ENCODE assay signal across 8 mouse cellular contexts in the genomic region with DNA sequence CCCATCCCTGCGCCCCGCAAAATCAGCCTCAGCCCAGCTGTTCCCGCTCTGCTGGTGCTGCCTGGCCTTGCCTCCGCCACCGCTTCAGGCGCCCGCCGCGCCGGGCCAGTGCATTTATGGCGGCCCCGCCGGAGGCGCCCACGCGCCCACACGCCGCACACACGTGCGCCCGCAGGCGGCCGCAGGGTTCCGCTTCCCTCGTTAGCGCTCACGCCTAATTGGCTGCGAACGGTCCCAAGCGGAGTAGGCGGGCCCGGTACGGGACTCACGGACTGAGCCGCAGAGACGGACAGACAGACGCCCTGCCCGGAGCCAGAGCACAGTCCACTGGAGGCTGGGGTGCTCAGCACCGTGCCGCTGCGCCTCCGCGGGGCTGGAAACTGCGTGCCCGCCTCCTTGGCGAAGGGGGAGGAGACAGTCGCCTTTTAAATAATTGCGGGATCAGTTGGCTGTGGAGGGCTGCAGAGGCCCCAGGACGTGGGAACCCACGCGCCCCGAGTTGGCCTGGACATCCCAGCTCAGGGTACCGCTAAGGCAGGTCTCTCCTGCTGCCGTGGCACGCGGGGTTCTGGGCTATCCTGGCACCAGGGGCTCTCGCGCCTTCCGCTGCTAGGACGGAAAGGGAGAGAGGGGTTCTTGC. TPM values are rescaled to one million over a fixed set of nuclear protein-coding genes. Genes with fewer than 3 reads are reported as not detected.
DNase-seq lines count a peak whose midpoint lies in the region; ATAC-seq lines count a peak whose summit lies in the region.
"Had no signal": no experiment of that assay in that cellular context is flagged by ENCODE, and none has a peak within 500 bp of the region (broad histone marks: within the 10 kb centered on the region; RNA-seq: fewer than 3 reads in every experiment).

No protein-coding gene starts in this region.

- peaks cover 47% of the 10 kb centered on the region for H3K4me1 ChIP-seq in megakaryocyte, embryonic 14.5 days
- H3K4me1 ChIP-seq in forebrain, embryonic 15.5 days = peaks cover 38% of the 10 kb centered on the region
- peaks cover 48% of the 10 kb centered on the region for H3K4me1 ChIP-seq in limb, embryonic 15.5 days
- peaks cover 14% of the 10 kb centered on the region for H3K4me1 ChIP-seq in stomach, embryonic 16.5 days (ENCODE audit: control insufficient read depth, insufficient read depth, low read length)

- peak overlapping the region; percentile 62 for H3K4me3 ChIP-seq in megakaryocyte, embryonic 14.5 days (replicated peaks)
- H3K4me3 ChIP-seq in forebrain, embryonic 15.5 days = peak overlapping the region; percentile 36
- H3K4me3 ChIP-seq in limb, embryonic 15.5 days = peak overlapping the region; percentile 30
- H3K4me3 ChIP-seq in stomach, embryonic 16.5 days (replicated peaks; ENCODE audit: low read length) = peak overlapping the region; percentile 15

- WGBS in forebrain, embryonic 15.5 days = under 1% methylated on average over 58 of the region's 60 CpGs
- WGBS in limb, embryonic 15.5 days = under 1% methylated on average over 60 of the region's 60 CpGs
- 2% methylated on average over 59 of the region's 60 CpGs for WGBS in stomach, embryonic 16.5 days

- DNase-seq in adrenal gland, postnatal 10 days = no peak
- DNase-seq in gastrocnemius, postnatal 4 days (ENCODE audit: low spot score in 2 of 2) = no peak

- no peaks in the 10 kb centered on the region for H3K36me3 ChIP-seq in megakaryocyte, embryonic 14.5 days (replicated peaks; ENCODE audit: low read length)
- no peaks in the 10 kb centered on the region for H3K36me3 ChIP-seq in forebrain, embryonic 15.5 days
- H3K36me3 ChIP-seq in limb, embryonic 15.5 days = no peaks in the 10 kb centered on the region
- no peaks in the 10 kb centered on the region for H3K36me3 ChIP-seq in stomach, embryonic 16.5 days (ENCODE audit: control insufficient read depth, insufficient read depth, low read length)

- no peak overlapping the region for H3K27ac ChIP-seq in forebrain, embryonic 15.5 days (replicated peaks)
- H3K27ac ChIP-seq in limb, embryonic 15.5 days = no peak overlapping the region
- H3K27ac ChIP-seq in stomach, embryonic 16.5 days (ENCODE audit: low read length) = no peak overlapping the region

- H3K27me3 ChIP-seq in megakaryocyte, embryonic 14.5 days (replicated peaks) = peaks cover 100% of the 10 kb centered on the region
- H3K27me3 ChIP-seq in forebrain, embryonic 15.5 days = peaks cover 99% of the 10 kb centered on the region
- peaks cover 94% of the 10 kb centered on the region for H3K27me3 ChIP-seq in limb, embryonic 15.5 days
- peaks cover 88% of the 10 kb centered on the region for H3K27me3 ChIP-seq in stomach, embryonic 16.5 days (ENCODE audit: control insufficient read depth, insufficient read depth, low read length)

- no peak for ATAC-seq in megakaryocyte, adult 5-6 weeks (ENCODE audit: poor library complexity, severe bottlenecking)
- ATAC-seq in forebrain, embryonic 15.5 days (replicated peaks) = peak; percentile 34; the same call in 1 of the 2 replicates
- ATAC-seq in limb, embryonic 15.5 days (ENCODE audit: insufficient number of reproducible peaks, low FRiP score, low TSS enrichment, low read depth) = no peak
- ATAC-seq in stomach, embryonic 16.5 days (ENCODE audit: insufficient read depth, low FRiP score) = no peak

- H3K9ac ChIP-seq in forebrain, embryonic 15.5 days (replicated peaks) = no peak overlapping the region
- no peak overlapping the region for H3K9ac ChIP-seq in limb, embryonic 15.5 days
- no peak overlapping the region for H3K9ac ChIP-seq in stomach, embryonic 16.5 days (ENCODE audit: low read length)

- peak overlapping the region; percentile 47 for H3K4me2 ChIP-seq in forebrain, embryonic 15.5 days (replicated peaks)
- H3K4me2 ChIP-seq in limb, embryonic 15.5 days = peak overlapping the region; percentile 45
- H3K4me2 ChIP-seq in stomach, embryonic 16.5 days (ENCODE audit: low read depth, low read length) = peak overlapping the region; percentile 2; the same call in 1 of the 2 replicates

- peaks cover 4% of the 10 kb centered on the region; the same call in 1 of the 2 replicates for H3K9me3 ChIP-seq in megakaryocyte, embryonic 14.5 days
- no peaks in the 10 kb centered on the region for H3K9me3 ChIP-seq in forebrain, embryonic 15.5 days
- no peaks in the 10 kb centered on the region for H3K9me3 ChIP-seq in limb, embryonic 15.5 days
- no peaks in the 10 kb centered on the region for H3K9me3 ChIP-seq in stomach, embryonic 16.5 days (replicated peaks; ENCODE audit: control insufficient read depth, low read length)

RNA-seq across cellular contexts. Expression of a gene that starts 0.5 kb away (rescaled TPM):
- polyA plus RNA-seq in megakaryocyte, embryonic 14.5 days (2012; ENCODE audit: insufficient read depth, low replicate concordance) = not detected in 2 replicates
- total RNA-seq in megakaryocyte, adult 5-6 weeks (2015) = not detected in 2 replicates
- total RNA-seq in megakaryocyte, adult 5-6 weeks (2017) = not detected in 2 replicates
- polyA plus RNA-seq in forebrain, embryonic 15.5 days (2015; fragmentation: Nextera tagmentation; extraction: Ambion mirVana) = not detected in 2 replicates
- polyA plus RNA-seq in limb, embryonic 15.5 days (2015; fragmentation: Nextera tagmentation; extraction: Ambion mirVana) = not detected in 2 replicates
- polyA plus RNA-seq in stomach, embryonic 16.5 days (2015; fragmentation: Nextera tagmentation; extraction: Ambion mirVana) = not detected in 2 replicates
- not detected for total RNA-seq in adrenal gland, postnatal 10 days (2021)
- total RNA-seq in gastrocnemius, postnatal 4 days (2021) = not detected
- polyA plus RNA-seq: small intestine, adult 2 months had no signal

RNA-seq across cellular contexts. Expression of a gene that starts 55.9 kb away (rescaled TPM):
- 0.19 and 0.57 TPM in 2 replicates for polyA plus RNA-seq in megakaryocyte, embryonic 14.5 days (2012; ENCODE audit: insufficient read depth, low replicate concordance)
- 9.4 TPM in 2 replicates for total RNA-seq in megakaryocyte, adult 5-6 weeks (2015)
- total RNA-seq in megakaryocyte, adult 5-6 weeks (2017) = 6.1 and 8.4 TPM in 2 replicates
- polyA plus RNA-seq in forebrain, embryonic 15.5 days (2015; fragmentation: Nextera tagmentation; extraction: Ambion mirVana) = 8.5 and 8.8 TPM in 2 replicates
- polyA plus RNA-seq in limb, embryonic 15.5 days (2015; fragmentation: Nextera tagmentation; extraction: Ambion mirVana) = 10.3 and 10.6 TPM in 2 replicates
- polyA plus RNA-seq in stomach, embryonic 16.5 days (2015; fragmentation: Nextera tagmentation; extraction: Ambion mirVana) = 9.5 and 9.8 TPM in 2 replicates
- total RNA-seq in adrenal gland, postnatal 10 days (2021) = 10 to 100 TPM in 1 of 2 experiments, 1 to 10 TPM in 1; 8.1 to 14.0 TPM
- 10 to 100 TPM in 1 of 2 experiments, 1 to 10 TPM in 1; 8.7 to 11.6 TPM for total RNA-seq in gastrocnemius, postnatal 4 days (2021)
